Mouse (Mus musculus) cerebellum, adult 9-11 months (tissue): ENCODE measurements around the gene S100a5.

Source experiments
- DNase-seq: peaks from one replicate; pipeline ENCODE4 v3.0.0; 2022

The S100a5 gene

GRCm38 (mm10) chr3:90608223-90608622, at the start of gene S100a5:
Gene S100a5 (plus strand): TSS chr3:90608523.
- no peak for DNase-seq

GRCm38 (mm10) chr3:90560008-90560628, 48.2 kb upstream of the S100a5 start, which contains the start of gene S100a3:
Gene S100a3 (plus strand): TSS chr3:90560578.
- DNase-seq, result no peak

- no peak for DNase-seq
These were observed 33.6 kb upstream of the S100a5 start for GRCm38 (mm10) chr3:90574691-90575090.

- DNase-seq, result no peak
These were observed 33.0 kb upstream of the S100a5 start for GRCm38 (mm10) chr3:90575320-90575719.

- DNase-seq, result no peak
These were observed 31.8 kb upstream of the S100a5 start for GRCm38 (mm10) chr3:90576351-90577001.

GRCm38 (mm10) chr3:90579433-90579832, 28.9 kb upstream of the S100a5 start:
- no peak for DNase-seq

GRCm38 (mm10) chr3:90581141-90581540, 27.2 kb upstream of the S100a5 start:
- DNase-seq, result no peak

GRCm38 (mm10) chr3:90582156-90582555, 26.2 kb upstream of the S100a5 start:
- no peak for DNase-seq

- DNase-seq, result no peak
These were observed 25.8 kb upstream of the S100a5 start for GRCm38 (mm10) chr3:90582556-90582955.

GRCm38 (mm10) chr3:90583893-90584292, 24.4 kb upstream of the S100a5 start:
- no peak for DNase-seq

GRCm38 (mm10) chr3:90585595-90585994, 22.7 kb upstream of the S100a5 start:
- peak; percentile 25 for DNase-seq

GRCm38 (mm10) chr3:90586016-90586643, 22.2 kb upstream of the S100a5 start:
- no peak for DNase-seq

GRCm38 (mm10) chr3:90586906-90587305, 21.4 kb upstream of the S100a5 start:
- no peak for DNase-seq

- DNase-seq, result no peak
These were observed 20.8 kb upstream of the S100a5 start for GRCm38 (mm10) chr3:90587361-90588101.

GRCm38 (mm10) chr3:90589390-90589789, 18.9 kb upstream of the S100a5 start:
- no peak for DNase-seq

GRCm38 (mm10) chr3:90589947-90590346, 18.4 kb upstream of the S100a5 start, which contains the start of gene S100a2:
Gene S100a2 (plus strand): TSS chr3:90590247.
- DNase-seq, result no peak

- no peak for DNase-seq
These were observed 13.9 kb upstream of the S100a5 start for GRCm38 (mm10) chr3:90594466-90594865.

GRCm38 (mm10) chr3:90595556-90595955, 12.8 kb upstream of the S100a5 start:
- no peak for DNase-seq

- DNase-seq, result no peak
These were observed 11.5 kb upstream of the S100a5 start for GRCm38 (mm10) chr3:90596810-90597209.

GRCm38 (mm10) chr3:90597736-90598135, 10.6 kb upstream of the S100a5 start:
- no peak for DNase-seq

GRCm38 (mm10) chr3:90598212-90598611, 10.1 kb upstream of the S100a5 start:
- DNase-seq, result no peak

- no peak for DNase-seq
These were observed 8.9 kb upstream of the S100a5 start for GRCm38 (mm10) chr3:90599401-90599800.

GRCm38 (mm10) chr3:90600036-90600435, 8.3 kb upstream of the S100a5 start:
- no peak for DNase-seq
